Comparison of ENCODE assay signal across 14 mouse cellular contexts in genomic region chr19:32138361-32139088, GRCm38 (mm10). TPM values are rescaled to one million over a fixed set of nuclear protein-coding genes. Genes with fewer than 3 reads are reported as not detected.
DNase-seq lines count a peak whose midpoint lies in the region; ATAC-seq lines count a peak whose summit lies in the region.
"Had no signal": no experiment of that assay in that cellular context is flagged by ENCODE, and none has a peak within 500 bp of the region (broad histone marks: within the 10 kb centered on the region; RNA-seq: fewer than 3 reads in every experiment).

No protein-coding gene starts in this region.

- no peaks in the 10 kb centered on the region for H3K27me3 ChIP-seq in forebrain, embryonic 16.5 days (replicated peaks; ENCODE audit: control insufficient read depth, insufficient read depth, low read length)
- H3K27me3 ChIP-seq: lung, embryonic 15.5 days; midbrain, embryonic 13.5 days; neural tube, embryonic 13.5 days had no signal

- H3K4me1 ChIP-seq in forebrain, embryonic 16.5 days (replicated peaks; ENCODE audit: control insufficient read depth, insufficient read depth, low read length) = peaks cover 5% of the 10 kb centered on the region
- H3K4me1 ChIP-seq: lung, embryonic 15.5 days had no signal

- WGBS in forebrain, embryonic 16.5 days = 88% methylated on average over 14 of the region's 14 CpGs

- H3K9ac ChIP-seq in forebrain, embryonic 16.5 days (replicated peaks; ENCODE audit: low read depth, low read length) = no peak overlapping the region
- H3K9ac ChIP-seq: lung, embryonic 15.5 days; midbrain, embryonic 13.5 days; neural tube, embryonic 13.5 days had no signal

- peak; percentile 69 for ATAC-seq in megakaryocyte, adult 5-6 weeks (ENCODE audit: poor library complexity, severe bottlenecking)
- no peak for ATAC-seq in forebrain, embryonic 16.5 days
- ATAC-seq: forebrain, embryonic 14.5 days; midbrain, embryonic 13.5 days had no signal

- H3K36me3 ChIP-seq in forebrain, embryonic 16.5 days (ENCODE audit: control insufficient read depth, insufficient read depth) = no peaks in the 10 kb centered on the region
- H3K36me3 ChIP-seq: lung, embryonic 15.5 days; midbrain, embryonic 13.5 days; neural tube, embryonic 13.5 days had no signal

- intact Hi-C loops in heart, postnatal 14 days (cut with DNase I) = no loop called here

- no peak overlapping the region for H3K4me3 ChIP-seq in forebrain, embryonic 16.5 days (replicated peaks; ENCODE audit: low read length)
- H3K4me3 ChIP-seq: left cerebral cortex, adult 2 months; lung, embryonic 15.5 days; midbrain, embryonic 13.5 days; neural tube, embryonic 13.5 days had no signal

- H3K9me3 ChIP-seq in forebrain, embryonic 16.5 days (ENCODE audit: control insufficient read depth, low read length) = no peaks in the 10 kb centered on the region
- H3K9me3 ChIP-seq: lung, embryonic 15.5 days; midbrain, embryonic 13.5 days; neural tube, embryonic 13.5 days had no signal

- no peak overlapping the region for H3K4me2 ChIP-seq in forebrain, embryonic 16.5 days (ENCODE audit: low read length)
- H3K4me2 ChIP-seq: lung, embryonic 15.5 days; midbrain, embryonic 13.5 days; neural tube, embryonic 13.5 days had no signal

- peak; percentile 93 for DNase-seq in heart, adult 11 months
- no peak for DNase-seq in heart, postnatal 14 days
- DNase-seq in CD4-positive helper T cell, adult 2 months (ENCODE audit: low read depth, low spot score) = peak; percentile 54
- DNase-seq in heart, postnatal 4 days = peak; percentile 21
- no peak for DNase-seq in urinary bladder, adult 18-20 months (ENCODE audit: low spot score in 2 of 2)
- DNase-seq in left cerebral cortex, adult 11 months (ENCODE audit: low spot score) = no peak
- DNase-seq: cerebellum, adult 9-11 months had no signal

- no peak overlapping the region for H3K27ac ChIP-seq in forebrain, embryonic 16.5 days (ENCODE audit: low read length)
- H3K27ac ChIP-seq: left cerebral cortex, adult 2 months; lung, embryonic 15.5 days; midbrain, embryonic 13.5 days; neural tube, embryonic 13.5 days had no signal

RNA-seq across cellular contexts. Expression of gene Asah2, which starts 30.5 kb away (rescaled TPM):
- total RNA-seq in heart, postnatal 14 days (2021) = 10 to 100 TPM; 15.4 to 16.4 TPM
- total RNA-seq in heart, postnatal 4 days (2021) = 10 to 100 TPM; 15.6 to 20.6 TPM
- 1.6 TPM in 2 replicates for total RNA-seq in megakaryocyte, adult 5-6 weeks (2015)
- total RNA-seq in megakaryocyte, adult 5-6 weeks (2017) = 2.5 and 3.2 TPM in 2 replicates
- 0.22 and 0.29 TPM in 2 replicates for polyA plus RNA-seq in forebrain, embryonic 16.5 days (2015; fragmentation: Nextera tagmentation; extraction: Ambion mirVana)

Comparison
In these comparisons a context has a peak if more than half of its experiments do, and no peak if none do; other contexts are left out.
1. DNase-seq: peak in heart, adult 11 months (single experiment), CD4-positive helper T cell, adult 2 months (single experiment) and heart, postnatal 4 days (single experiment); none in heart, postnatal 14 days (0 of 2), urinary bladder, adult 18-20 months (0 of 2) and left cerebral cortex, adult 11 months (single experiment).